Mouse (Mus musculus): ENCODE data around the gene Copz1. TPM values are rescaled to one million over a fixed set of nuclear protein-coding genes. Genes with fewer than 3 reads are reported as not detected.
A peak's percentile ranks its signal among the peaks of the same experiment; 100 is the strongest.

Copz1 gene
- polyA plus RNA-seq, 1 experiment from 2014 or later, result 322 TPM

DNA sequence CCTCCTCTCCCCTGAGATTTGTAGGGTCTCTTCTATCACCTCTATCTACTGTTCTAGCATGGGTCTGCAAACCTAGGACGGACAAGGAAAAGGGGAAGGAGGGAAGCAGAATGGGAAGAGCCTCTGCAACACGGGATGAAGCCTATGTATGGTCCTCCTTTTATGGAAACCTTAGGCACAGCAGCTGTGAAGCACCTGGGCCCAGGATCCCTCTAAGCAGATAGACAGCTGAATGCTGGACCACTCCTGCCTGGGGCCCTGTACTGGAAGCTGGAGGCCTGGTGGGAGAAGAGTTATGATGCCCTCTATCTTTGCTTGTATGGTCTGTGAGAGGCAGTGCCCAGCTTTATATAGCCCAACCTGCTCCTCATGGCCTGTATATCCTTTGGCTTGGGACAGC is 28.0 kb downstream of the Copz1 start:
- peaks cover 82% of the 10 kb centered on the region for H3K4me1 ChIP-seq (ENCODE audit: control insufficient read depth, insufficient read depth, low read length)
- peak overlapping the region; percentile 30; the same call in 1 of the 2 replicates for H3K4me2 ChIP-seq (replicated peaks; ENCODE audit: low read depth, low read length)
- no peaks in the 10 kb centered on the region for H3K27me3 ChIP-seq (ENCODE audit: control insufficient read depth, insufficient read depth, low read length)
- no peak overlapping the region for H3K4me3 ChIP-seq (ENCODE audit: low read length)
- 3% methylated on average over 2 of the region's 2 CpGs for WGBS
- peak overlapping the region; percentile 23; the same call in 1 of the 2 replicates for H3K9ac ChIP-seq (ENCODE audit: low read depth, low read length)
- no peak for ATAC-seq (ENCODE audit: low FRiP score, low TSS enrichment)
- peak overlapping the region; percentile 98 for H3K27ac ChIP-seq (ENCODE audit: low read depth, low read length)
- H3K36me3 ChIP-seq (ENCODE audit: control insufficient read depth, insufficient read depth, low read length), result peaks cover 20% of the 10 kb centered on the region
- H3K9me3 ChIP-seq (ENCODE audit: control insufficient read depth, low read length), result no peaks in the 10 kb centered on the region

DNA sequence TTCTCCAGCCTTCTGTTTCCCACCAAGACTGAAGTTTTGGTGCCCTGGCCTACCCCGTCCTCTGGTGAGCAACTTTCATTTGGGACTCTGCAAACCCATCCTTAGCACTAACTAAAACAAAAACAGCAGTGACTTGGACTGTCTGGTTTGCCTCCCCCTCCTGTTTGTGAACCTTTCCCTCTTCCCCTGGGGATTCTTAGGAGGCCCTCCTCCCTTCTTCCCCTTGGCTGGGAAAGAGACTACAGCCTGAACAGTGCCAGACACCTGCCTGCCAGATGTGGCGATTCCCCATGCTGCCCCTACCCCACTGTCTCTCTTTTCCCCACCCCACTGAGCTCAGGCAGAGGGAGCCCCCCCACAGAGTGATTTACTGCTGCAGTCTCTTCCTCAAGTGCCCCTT is 28.5 kb downstream of the Copz1 start:
- Histone ChIP-seq H3K36me3 (ENCODE audit: control insufficient read depth, insufficient read depth, low read length) (peaks cover 20% of the 10 kb centered on the region), H3K4me1 (ENCODE audit: control insufficient read depth, insufficient read depth, low read length) (peaks cover 82% of the 10 kb centered on the region), H3K27me3 (ENCODE audit: control insufficient read depth, insufficient read depth, low read length) (no peaks in the 10 kb centered on the region), H3K4me2 (replicated peaks; ENCODE audit: low read depth, low read length) (no peak overlapping the region; the same call in 1 of the 2 replicates), H3K9me3 (ENCODE audit: control insufficient read depth, low read length) (no peaks in the 10 kb centered on the region), H3K4me3 (ENCODE audit: low read length) (no peak overlapping the region), H3K27ac (ENCODE audit: low read depth, low read length) (peak overlapping the region; percentile 98), H3K9ac (ENCODE audit: low read depth, low read length) (peak overlapping the region; percentile 23; the same call in 1 of the 2 replicates)
- 13% methylated on average over 2 of the region's 2 CpGs for WGBS
- ATAC-seq (ENCODE audit: low FRiP score, low TSS enrichment), result no peak

DNA sequence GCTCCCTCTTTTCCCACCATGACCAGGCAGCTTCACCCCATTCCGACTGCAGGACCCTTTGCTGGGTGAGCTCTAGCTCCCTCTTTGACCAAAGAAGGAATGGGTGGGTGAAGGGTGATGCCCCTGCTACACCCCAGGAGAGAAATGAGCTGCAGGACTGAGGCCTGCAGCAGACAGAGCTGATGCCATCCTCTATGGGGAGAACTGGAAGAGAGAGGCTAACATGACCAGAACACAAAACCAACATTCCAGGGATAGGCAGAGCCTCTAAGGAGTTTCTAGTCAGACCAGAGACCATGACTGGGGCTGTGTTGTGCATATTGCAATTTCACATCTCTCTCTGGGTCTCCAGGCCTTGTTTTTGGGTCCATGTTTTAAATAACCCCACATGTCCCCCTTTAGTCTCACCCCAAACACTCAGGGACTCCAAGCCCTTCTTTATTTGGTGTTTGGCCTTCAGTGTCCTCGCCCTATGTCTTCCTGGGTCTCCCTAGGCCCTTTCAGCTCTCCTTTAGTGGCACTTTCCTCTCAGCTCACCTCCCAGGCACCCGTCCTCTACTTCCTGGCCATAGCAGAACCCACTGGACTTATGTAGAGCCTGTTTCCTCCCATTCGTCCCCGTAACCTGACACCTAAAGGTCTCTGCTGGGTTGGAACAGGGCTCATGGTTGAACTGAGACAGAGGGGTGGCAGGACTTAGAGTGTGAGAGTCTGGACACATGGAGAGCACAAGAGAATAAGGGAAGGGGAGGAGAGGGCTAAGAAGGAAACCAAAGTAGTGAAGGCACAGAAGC is 29.2 kb downstream of the Copz1 start:
- WGBS, result 11% methylated on average over 5 of the region's 5 CpGs
- Histone ChIP-seq H3K36me3 (ENCODE audit: control insufficient read depth, insufficient read depth, low read length) (peaks cover 20% of the 10 kb centered on the region), H3K4me2 (replicated peaks; ENCODE audit: low read depth, low read length) (peak overlapping the region; percentile 6; the same call in 1 of the 2 replicates), H3K9me3 (ENCODE audit: control insufficient read depth, low read length) (no peaks in the 10 kb centered on the region), H3K4me3 (ENCODE audit: low read length) (no peak overlapping the region), H3K4me1 (ENCODE audit: control insufficient read depth, insufficient read depth, low read length) (peaks cover 82% of the 10 kb centered on the region), H3K9ac (ENCODE audit: low read depth, low read length) (peak overlapping the region; percentile 14; the same call in 1 of the 2 replicates), H3K27me3 (ENCODE audit: control insufficient read depth, insufficient read depth, low read length) (no peaks in the 10 kb centered on the region), H3K27ac (ENCODE audit: low read depth, low read length) (peak overlapping the region; percentile 98)
- ATAC-seq (ENCODE audit: low FRiP score, low TSS enrichment), result no peak

DNA sequence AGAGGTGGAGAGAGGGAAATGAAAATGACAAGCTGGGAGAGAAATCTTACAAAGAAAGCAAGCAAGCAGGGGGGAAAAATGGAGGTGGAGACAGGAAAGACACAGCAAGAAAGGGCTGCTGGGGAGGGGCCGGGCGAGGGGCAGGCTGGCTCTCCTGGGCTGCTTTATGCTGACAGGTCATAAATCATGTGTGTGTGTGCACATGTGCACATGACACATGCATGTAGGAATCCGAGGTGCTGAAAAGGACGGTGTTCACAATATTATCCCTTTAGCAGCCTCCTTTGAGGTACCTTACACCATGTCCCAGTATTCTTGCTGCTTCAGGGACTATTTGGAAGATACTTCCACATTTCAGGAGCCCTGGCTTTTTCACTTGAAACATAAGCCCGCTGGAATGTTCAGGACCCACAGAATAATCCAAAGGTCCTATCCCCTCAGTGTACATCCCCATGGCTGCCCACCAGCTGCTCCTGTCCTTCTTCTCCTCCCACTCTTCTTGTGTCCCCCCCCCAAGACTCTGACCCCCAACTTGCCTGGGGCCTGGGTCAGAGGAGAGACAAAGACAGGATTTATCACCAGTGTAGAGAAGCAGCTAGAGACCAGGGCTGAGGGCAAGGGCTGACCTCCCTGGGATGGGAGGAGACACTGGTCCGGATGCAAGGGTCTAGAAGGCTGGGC is 30.0 kb downstream of the Copz1 start:
- H3K4me1 ChIP-seq (ENCODE audit: control insufficient read depth, insufficient read depth, low read length), result peaks cover 84% of the 10 kb centered on the region
- H3K4me3 ChIP-seq (ENCODE audit: low read length), result no peak overlapping the region
- no peaks in the 10 kb centered on the region for H3K27me3 ChIP-seq (ENCODE audit: control insufficient read depth, insufficient read depth, low read length)
- 0 out of 2 replicates have a peak overlapping the region, but pooled peaks have one; percentile 14 for H3K9ac ChIP-seq (ENCODE audit: low read depth, low read length)
- ATAC-seq (ENCODE audit: low FRiP score, low TSS enrichment), result no peak
- H3K4me2 ChIP-seq (replicated peaks; ENCODE audit: low read depth, low read length), result peak overlapping the region; percentile 11; the same call in 1 of the 2 replicates
- H3K27ac ChIP-seq (ENCODE audit: low read depth, low read length), result peak overlapping the region; percentile 98
- H3K36me3 ChIP-seq (ENCODE audit: control insufficient read depth, insufficient read depth, low read length), result peaks cover 14% of the 10 kb centered on the region; the same call in 1 of the 2 replicates
- 14% methylated on average over 6 of the region's 6 CpGs for WGBS
- no peaks in the 10 kb centered on the region for H3K9me3 ChIP-seq (ENCODE audit: control insufficient read depth, low read length)

DNA sequence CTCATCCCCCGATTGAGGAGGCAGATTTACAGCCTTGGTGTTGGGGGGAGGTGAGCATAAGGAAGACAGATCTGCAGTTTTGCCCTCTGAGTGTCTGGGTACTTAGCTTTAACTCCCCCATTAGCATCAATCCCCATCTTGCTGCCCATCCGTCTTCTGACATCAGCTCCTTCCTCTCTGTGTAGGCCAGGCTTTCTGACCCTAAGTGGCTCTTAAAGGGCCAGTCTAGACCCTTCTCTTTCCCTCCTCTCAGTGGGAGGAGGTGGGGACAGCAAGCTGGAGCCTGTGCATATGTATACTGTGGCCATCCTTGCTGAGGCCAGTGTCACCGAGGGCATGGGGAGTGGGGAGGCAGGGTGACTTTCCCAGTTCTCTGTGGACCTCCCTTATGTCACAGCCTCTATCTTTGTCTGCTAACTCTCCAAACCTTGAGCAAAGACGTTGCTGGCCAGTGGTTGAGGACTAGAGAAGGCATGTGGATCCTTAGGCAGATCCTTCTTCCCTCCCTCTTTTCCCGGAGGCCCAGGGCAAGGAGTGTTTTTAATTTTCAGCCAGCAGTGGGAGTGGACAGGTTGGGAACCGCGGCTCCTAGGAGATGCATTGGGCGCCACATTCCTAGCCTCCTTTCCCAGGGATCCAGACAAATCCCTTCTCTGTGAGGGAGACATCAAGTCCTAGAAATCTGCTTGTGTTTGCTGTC is 31.6 kb downstream of the Copz1 start:
- Histone ChIP-seq H3K9ac (ENCODE audit: low read depth, low read length) (peak overlapping the region; percentile 68), H3K27ac (ENCODE audit: low read depth, low read length) (peak overlapping the region; percentile 98), H3K9me3 (ENCODE audit: control insufficient read depth, low read length) (no peaks in the 10 kb centered on the region), H3K4me1 (ENCODE audit: control insufficient read depth, insufficient read depth, low read length) (peaks cover 84% of the 10 kb centered on the region), H3K4me3 (ENCODE audit: low read length) (peak overlapping the region; percentile 40), H3K4me2 (replicated peaks; ENCODE audit: low read depth, low read length) (peak overlapping the region; percentile 70), H3K27me3 (ENCODE audit: control insufficient read depth, insufficient read depth, low read length) (no peaks in the 10 kb centered on the region), H3K36me3 (ENCODE audit: control insufficient read depth, insufficient read depth, low read length) (peaks cover 4% of the 10 kb centered on the region; the same call in 1 of the 2 replicates)
- WGBS, result 4% methylated on average over 8 of the region's 8 CpGs
- peak; percentile 21; the same call in 1 of the 2 replicates for ATAC-seq (ENCODE audit: low FRiP score, low TSS enrichment)

DNA sequence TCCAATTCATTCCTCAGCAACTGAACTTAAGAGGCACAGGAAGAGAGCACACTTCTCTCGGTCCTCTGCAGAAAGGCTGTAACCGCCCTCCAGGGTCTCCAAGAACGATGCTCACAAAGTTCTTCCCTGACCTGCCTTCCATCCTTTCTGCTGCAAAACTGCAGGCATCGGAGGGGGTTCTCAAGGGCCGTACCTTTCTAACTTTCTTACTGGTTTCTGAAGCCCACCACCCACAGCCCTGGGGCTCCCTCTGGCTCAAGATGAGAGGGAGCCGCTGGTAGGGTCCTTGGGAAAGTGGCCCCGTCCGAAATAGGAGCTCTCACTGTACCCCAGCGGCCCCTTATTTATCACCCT is 32.1 kb downstream of the Copz1 start:
- Histone ChIP-seq H3K4me3 (ENCODE audit: low read length) (peak overlapping the region; percentile 40), H3K4me1 (ENCODE audit: control insufficient read depth, insufficient read depth, low read length) (peaks cover 84% of the 10 kb centered on the region), H3K9ac (ENCODE audit: low read depth, low read length) (peak overlapping the region; percentile 68), H3K4me2 (replicated peaks; ENCODE audit: low read depth, low read length) (peak overlapping the region; percentile 70), H3K36me3 (ENCODE audit: control insufficient read depth, insufficient read depth, low read length) (no peaks in the 10 kb centered on the region; the same call in 1 of the 2 replicates), H3K27ac (ENCODE audit: low read depth, low read length) (peak overlapping the region; percentile 98), H3K9me3 (ENCODE audit: control insufficient read depth, low read length) (no peaks in the 10 kb centered on the region), H3K27me3 (ENCODE audit: control insufficient read depth, insufficient read depth, low read length) (no peaks in the 10 kb centered on the region)
- WGBS, result under 1% methylated on average over 9 of the region's 9 CpGs
- ATAC-seq (ENCODE audit: low FRiP score, low TSS enrichment), result no peak; the same call in 1 of the 2 replicates

DNA sequence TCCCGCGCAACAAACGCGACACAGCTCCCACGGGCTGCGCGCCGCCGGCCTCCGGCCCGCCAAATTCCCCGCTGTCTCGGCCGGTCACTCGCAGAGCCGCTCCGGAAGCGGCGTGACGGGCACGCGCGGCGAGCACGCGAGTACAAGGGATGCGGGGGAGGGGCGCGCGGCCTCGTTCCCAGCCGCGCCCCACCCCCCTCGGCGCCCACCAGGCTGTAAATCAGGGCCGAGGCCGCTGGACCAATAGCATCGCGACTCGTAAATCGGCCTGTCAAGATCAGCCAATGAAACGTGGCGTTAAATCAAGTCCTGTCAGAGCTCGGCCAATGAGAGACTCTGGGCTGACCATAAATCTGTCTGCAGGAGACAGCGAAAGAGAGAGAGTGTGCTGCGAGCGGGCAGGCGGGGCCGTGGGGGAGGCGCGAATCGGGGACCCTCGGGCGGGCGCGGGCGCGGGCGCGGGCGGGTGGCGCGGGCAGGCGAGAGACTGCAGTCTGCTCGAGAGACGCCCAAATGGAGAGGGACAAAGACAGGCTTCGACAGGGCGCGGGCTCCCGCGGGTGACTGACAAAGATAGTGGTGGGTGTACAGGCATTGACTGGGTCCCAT is 32.7 kb downstream of the Copz1 start:
- peak; percentile 91 for ATAC-seq (ENCODE audit: low FRiP score, low TSS enrichment)
- no peaks in the 10 kb centered on the region for H3K27me3 ChIP-seq (ENCODE audit: control insufficient read depth, insufficient read depth, low read length)
- no peaks in the 10 kb centered on the region for H3K36me3 ChIP-seq (ENCODE audit: control insufficient read depth, insufficient read depth, low read length)
- H3K4me2 ChIP-seq (replicated peaks; ENCODE audit: low read depth, low read length), result peak overlapping the region; percentile 70
- peaks cover 82% of the 10 kb centered on the region for H3K4me1 ChIP-seq (ENCODE audit: control insufficient read depth, insufficient read depth, low read length)
- under 1% methylated on average over 70 of the region's 71 CpGs for WGBS
- H3K4me3 ChIP-seq (ENCODE audit: low read length), result peak overlapping the region; percentile 40
- peak overlapping the region; percentile 98 for H3K27ac ChIP-seq (ENCODE audit: low read depth, low read length)
- H3K9ac ChIP-seq (ENCODE audit: low read depth, low read length), result peak overlapping the region; percentile 72
- no peaks in the 10 kb centered on the region for H3K9me3 ChIP-seq (ENCODE audit: control insufficient read depth, low read length)

DNA sequence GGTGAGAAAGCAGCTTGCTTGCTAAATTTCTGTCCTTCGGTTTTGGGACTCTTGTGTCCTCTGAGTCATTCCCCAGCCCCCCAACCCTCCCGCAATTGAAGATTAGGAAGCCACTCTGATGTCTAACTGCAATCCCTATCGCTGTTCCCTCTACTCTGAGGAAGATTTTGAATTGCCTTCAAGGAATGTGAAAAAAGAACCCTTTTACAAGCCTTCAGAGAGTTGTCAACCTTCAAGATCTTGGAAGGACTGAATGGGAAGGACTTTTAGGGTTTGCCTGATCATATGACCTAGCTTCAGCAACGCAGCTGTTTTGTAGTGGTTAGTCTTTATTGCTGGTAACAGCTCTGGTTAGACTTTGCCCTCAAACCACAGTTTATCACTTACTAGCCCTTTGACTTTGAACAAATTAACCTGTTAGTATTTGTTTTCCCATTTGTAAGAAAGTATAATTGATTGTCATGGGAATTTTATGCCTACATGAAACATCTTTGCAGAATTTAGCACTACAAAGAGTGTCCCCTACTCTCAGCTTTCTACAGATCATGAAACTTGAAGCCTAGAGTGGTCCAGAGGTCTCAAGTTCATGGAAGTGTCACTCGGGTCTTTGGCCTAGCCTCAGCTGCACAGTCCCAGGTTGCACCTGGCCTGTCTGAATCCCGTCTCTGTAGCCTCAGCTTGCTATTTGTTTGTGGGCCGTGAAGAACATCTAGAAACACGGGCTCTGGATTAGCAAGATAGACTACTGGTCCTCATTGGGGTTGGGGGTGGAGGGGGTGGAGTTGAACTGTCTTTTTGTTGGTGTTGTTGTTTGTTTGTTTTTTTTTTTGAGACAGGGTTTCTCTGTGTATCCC is 33.5 kb downstream of the Copz1 start:
- WGBS, result 11% methylated on average over 8 of the region's 8 CpGs
- Histone ChIP-seq H3K4me3 (ENCODE audit: low read length) (peak overlapping the region; percentile 40), H3K4me2 (replicated peaks; ENCODE audit: low read depth, low read length) (peak overlapping the region; percentile 70), H3K9ac (ENCODE audit: low read depth, low read length) (peak overlapping the region; percentile 72), H3K9me3 (ENCODE audit: control insufficient read depth, low read length) (no peaks in the 10 kb centered on the region), H3K27me3 (ENCODE audit: control insufficient read depth, insufficient read depth, low read length) (no peaks in the 10 kb centered on the region), H3K4me1 (ENCODE audit: control insufficient read depth, insufficient read depth, low read length) (peaks cover 79% of the 10 kb centered on the region), H3K36me3 (ENCODE audit: control insufficient read depth, insufficient read depth, low read length) (no peaks in the 10 kb centered on the region), H3K27ac (ENCODE audit: low read depth, low read length) (peak overlapping the region; percentile 98)
- ATAC-seq (ENCODE audit: low FRiP score, low TSS enrichment), result no peak

All from kidney, embryonic 14.5 days (tissue).